Mouse (Mus musculus) cortical plate, adult 2 months (tissue): ENCODE data around the gene Ankrd44.

Experiments used
- CTCF ChIP-seq: fragments of 200-500 bp; IDR thresholded peaks from 2 replicates; pipeline ENCODE4 v1.5.1; 2011; ENCODE audit warnings: mild to moderate bottlenecking, control low read depth, low read length; ENCODE audit not compliant: insufficient read depth; ENCODE audit errors: extremely low read depth
- POLR2A ChIP-seq: fragments of 200-500 bp; IDR thresholded peaks from 2 replicates; pipeline ENCODE4 v1.6.1; 2011; ENCODE audit warnings: mild to moderate bottlenecking, low read length, control low read depth; ENCODE audit not compliant: insufficient read depth; ENCODE audit errors: extremely low read depth

GRCm38 (mm10) chr1:54788337-54788736 lies 137.8 kb downstream of the Ankrd44 start:
- TF ChIP-seq POLR2A (no peak), CTCF (no peak)
